Mouse (Mus musculus): ENCODE data around the gene Olfml2b.

Olfml2b gene

GRCm38 (mm10) chr1:170644255-170645205 lies at the start of gene Olfml2b:
Gene Olfml2b, plus strand, starts transcription at chr1:170644532.
- peak; percentile 88 for DNase-seq (ENCODE audit: low spot score)

GRCm38 (mm10) chr1:170594575-170594974 lies 49.8 kb upstream of the Olfml2b start:
- no peak for DNase-seq (ENCODE audit: low spot score)

GRCm38 (mm10) chr1:170605228-170606001 lies 38.9 kb upstream of the Olfml2b start:
- DNase-seq (ENCODE audit: low spot score), result no peak

GRCm38 (mm10) chr1:170607231-170607917 lies 37.0 kb upstream of the Olfml2b start:
- DNase-seq (ENCODE audit: low spot score), result no peak

- no peak for DNase-seq (ENCODE audit: low spot score)
Measured at GRCm38 (mm10) chr1:170608461-170609071, 35.8 kb upstream of the Olfml2b start.

GRCm38 (mm10) chr1:170609872-170610271 lies 34.5 kb upstream of the Olfml2b start:
- DNase-seq (ENCODE audit: low spot score), result no peak

GRCm38 (mm10) chr1:170610289-170610688 lies 34.0 kb upstream of the Olfml2b start:
- no peak for DNase-seq (ENCODE audit: low spot score)

GRCm38 (mm10) chr1:170610695-170611094 lies 33.6 kb upstream of the Olfml2b start:
- DNase-seq (ENCODE audit: low spot score), result no peak

- DNase-seq (ENCODE audit: low spot score), result no peak
Measured at GRCm38 (mm10) chr1:170611631-170612030, 32.7 kb upstream of the Olfml2b start.

GRCm38 (mm10) chr1:170612968-170613872 lies 31.1 kb upstream of the Olfml2b start:
- DNase-seq (ENCODE audit: low spot score), result peak; percentile 57

GRCm38 (mm10) chr1:170619686-170620374 lies 24.5 kb upstream of the Olfml2b start:
- DNase-seq (ENCODE audit: low spot score), result no peak

- no peak for DNase-seq (ENCODE audit: low spot score)
Measured at GRCm38 (mm10) chr1:170622934-170623333, 21.4 kb upstream of the Olfml2b start.

- no peak for DNase-seq (ENCODE audit: low spot score)
Measured at GRCm38 (mm10) chr1:170623432-170623831, 20.9 kb upstream of the Olfml2b start.

GRCm38 (mm10) chr1:170630489-170630888 lies 13.8 kb upstream of the Olfml2b start:
- no peak for DNase-seq (ENCODE audit: low spot score)

- no peak for DNase-seq (ENCODE audit: low spot score)
Measured at GRCm38 (mm10) chr1:170631571-170631970, 12.8 kb upstream of the Olfml2b start.

GRCm38 (mm10) chr1:170632385-170632784 lies 11.9 kb upstream of the Olfml2b start:
- peak; percentile 72 for DNase-seq (ENCODE audit: low spot score)

GRCm38 (mm10) chr1:170632856-170633255 lies 11.5 kb upstream of the Olfml2b start:
- DNase-seq (ENCODE audit: low spot score), result no peak

GRCm38 (mm10) chr1:170638941-170639340 lies 5.4 kb upstream of the Olfml2b start:
- DNase-seq (ENCODE audit: low spot score), result no peak

GRCm38 (mm10) chr1:170645896-170646605 lies 1.7 kb downstream of the Olfml2b start:
- no peak for DNase-seq (ENCODE audit: low spot score)

All from ovary, postnatal 36 days (tissue).